Mouse (Mus musculus) cerebellum, adult 2 months (tissue): ENCODE results near the gene Stx1b. TPM values are rescaled to one million over a fixed set of nuclear protein-coding genes. Genes with fewer than 3 reads are reported as not detected.

Experiments used
- DNase-seq, 2 experiments: peaks; one replicate each; pipeline ENCODE4 v3.0.0; 2021
- H3K27ac ChIP-seq: fragments of 200-500 bp; 2 replicates; pipeline ENCODE4 v1.5.1; 2012; ENCODE audit warnings: low read length, control low read depth, inconsistent platforms; ENCODE audit not compliant: insufficient read depth
- H3K27me3 ChIP-seq: fragments of 200-500 bp; 2 replicates; pipeline ENCODE4 v1.6.1; 2012; ENCODE audit warnings: inconsistent platforms, mild to moderate bottlenecking, low read length, moderate library complexity; ENCODE audit not compliant: control insufficient read depth, insufficient read depth
- H3K4me1 ChIP-seq: fragments of 200-500 bp; 2 replicates; pipeline ENCODE4 v1.6.1; 2011; ENCODE audit warnings: low read length; ENCODE audit not compliant: control insufficient read depth, insufficient read depth
- H3K4me3 ChIP-seq: fragments of 200-500 bp; replicated peaks from 2 replicates; pipeline ENCODE3; 2011; ENCODE audit warnings: mild to moderate bottlenecking, low read depth, low read length, control low read depth; ENCODE audit not compliant: insufficient read depth
- CTCF ChIP-seq: fragments of 200-500 bp; IDR thresholded peaks from 2 replicates; pipeline ENCODE4 v1.5.1; 2011; ENCODE audit warnings: low read depth, mild to moderate bottlenecking, control low read depth, low read length, moderate library complexity, borderline replicate concordance; ENCODE audit not compliant: insufficient read depth
- POLR2A ChIP-seq: fragments of 200-500 bp; IDR thresholded peaks from 2 replicates; pipeline ENCODE4 v1.6.1; 2011; ENCODE audit warnings: low read length, control low read depth, borderline replicate concordance; ENCODE audit not compliant: insufficient read depth
- WGBS: fragments of 180-500 bp; shearing (Covaris S2); methylation state at CpG from one replicate; pipeline ENCODE4 v1.1.7; 2018; 5-methylcytosine and 5-hydroxymethylcytosine counted together
- polyA plus RNA-seq: library from polyadenylated mRNA; depleted of rRNA; stranded (reverse); fragments of >200 nt; gene quantifications from 2 replicates; pipeline ENCODE4 v1.2.3, GENCODE M21; 2012

The Stx1b gene
- polyA plus RNA-seq, 1 experiment = 452 TPM

- H3K27me3 ChIP-seq = no peaks in the 10 kb centered on the region
- peak overlapping the region; percentile 88 for H3K27ac ChIP-seq
- no peak; the same call in 1 of the 2 replicates for TF ChIP-seq POLR2A
- TF ChIP-seq CTCF = no peak
- H3K4me1 ChIP-seq = peaks cover 78% of the 10 kb centered on the region
- peak; percentile 88 to 92 for DNase-seq
- H3K4me3 ChIP-seq = no peak overlapping the region
- 11% methylated on average over 17 of the region's 17 CpGs for WGBS
These were observed 22.0 kb downstream of the Stx1b start for GRCm38 (mm10) chr7:127802313-127802712.

- peak overlapping the region; percentile 17 for H3K4me3 ChIP-seq
- peak; percentile 55 to 64 for DNase-seq
- 21% methylated on average over 8 of the region's 8 CpGs for WGBS
These were observed 23.2 kb downstream of the Stx1b start for GRCm38 (mm10) chr7:127801010-127801621.

GRCm38 (mm10) chr7:127800435-127801009 lies 23.8 kb downstream of the Stx1b start, which contains the start of gene Hsd3b7:
Gene Hsd3b7 (plus strand): TSS chr7:127800604.
- WGBS = 25% methylated on average over 6 of the region's 6 CpGs
- peak; percentile 86 for TF ChIP-seq CTCF
- TF ChIP-seq POLR2A = peak; percentile 49; the same call in 1 of the 2 replicates
- Histone ChIP-seq H3K4me3 (peak within 1 kb of the TSS; percentile 41), H3K4me1 (peaks cover 79% of the 10 kb centered on the region), H3K27me3 (no peaks in the 10 kb centered on the region), H3K27ac (peak within 1 kb of the TSS; percentile 88)
- DNase-seq = peak; percentile 86 to 89

More at GRCm38 (mm10) chr7:127801010-127801621, 23.2 kb downstream of the Stx1b start:
- TF ChIP-seq POLR2A (no peak), CTCF (no peak)
- Histone ChIP-seq H3K27ac (peak overlapping the region; percentile 88), H3K27me3 (no peaks in the 10 kb centered on the region), H3K4me1 (peaks cover 81% of the 10 kb centered on the region)

- peaks cover 77% of the 10 kb centered on the region for H3K4me1 ChIP-seq
- TF ChIP-seq POLR2A (no peak), CTCF (no peak)
- H3K27me3 ChIP-seq = no peaks in the 10 kb centered on the region
- 96% methylated on average over 1 of the region's 1 CpGs for WGBS
- H3K27ac ChIP-seq = peak overlapping the region; percentile 88
- peak in 1 of 2 experiments; percentile 44 for DNase-seq
- H3K4me3 ChIP-seq = no peak overlapping the region
These were observed 24.6 kb downstream of the Stx1b start for GRCm38 (mm10) chr7:127799738-127800137.

GRCm38 (mm10) chr7:127799211-127799610 lies 25.1 kb downstream of the Stx1b start:
- no peak for DNase-seq
- 62% methylated on average over 13 of the region's 13 CpGs for WGBS
- H3K27me3 ChIP-seq = no peaks in the 10 kb centered on the region
- H3K4me1 ChIP-seq = peaks cover 72% of the 10 kb centered on the region
- peak overlapping the region; percentile 88 for H3K27ac ChIP-seq
- no peak overlapping the region for H3K4me3 ChIP-seq
- TF ChIP-seq POLR2A (no peak), CTCF (no peak)

GRCm38 (mm10) chr7:127798591-127798990 lies 25.8 kb downstream of the Stx1b start:
- Histone ChIP-seq H3K27ac (peak overlapping the region; percentile 88), H3K4me1 (peaks cover 66% of the 10 kb centered on the region), H3K4me3 (no peak overlapping the region), H3K27me3 (no peaks in the 10 kb centered on the region)
- TF ChIP-seq POLR2A = peak; percentile 10; the same call in 1 of the 2 replicates
- no peak for TF ChIP-seq CTCF
- 12% methylated on average over 4 of the region's 4 CpGs for WGBS
- DNase-seq = peak; percentile 95 to 98

GRCm38 (mm10) chr7:127797076-127797845 lies 27.1 kb downstream of the Stx1b start:
- Histone ChIP-seq H3K4me1 (peaks cover 54% of the 10 kb centered on the region), H3K4me3 (no peak overlapping the region), H3K27me3 (no peaks in the 10 kb centered on the region), H3K27ac (peak overlapping the region; percentile 88)
- peak in 1 of 2 experiments; percentile 36 for DNase-seq
- 86% methylated on average over 23 of the region's 23 CpGs for WGBS
- TF ChIP-seq POLR2A (no peak), CTCF (no peak)

- H3K4me3 ChIP-seq = no peak within 1 kb of the TSS
- DNase-seq = no peak
- TF ChIP-seq CTCF (no peak), POLR2A (no peak)
- no peak within 1 kb of the TSS for H3K27ac ChIP-seq
- WGBS = 92% methylated on average over 7 of the region's 7 CpGs
- H3K4me1 ChIP-seq = no peaks in the 10 kb centered on the region
- no peaks in the 10 kb centered on the region for H3K27me3 ChIP-seq
These were observed 39.0 kb downstream of the Stx1b start, which contains the start of gene Gm49388 for GRCm38 (mm10) chr7:127785308-127785707. Gene Gm49388 (plus strand): TSS chr7:127785608.
